Mouse (Mus musculus) limb, embryonic 14.5 days (tissue): ENCODE results near the gene Lingo2. TPM values are rescaled to one million over a fixed set of nuclear protein-coding genes. Genes with fewer than 3 reads are reported as not detected.

Source experiments
- ATAC-seq: fragments of 200-750 bp; cut with Nextera tagmentation; 2 replicates; pipeline ENCODE4 v1.8.0; 2017; ENCODE audit warnings: low read depth, moderate number of reproducible peaks, moderate TSS enrichment; ENCODE audit not compliant: low FRiP score
- DNase-seq: peaks from one replicate; pipeline ENCODE4 v3.0.0-alpha.2; 2015; ENCODE audit warnings: low spot score
- H3K27ac ChIP-seq: fragments of 300-500 bp; sonication (generic); replicated peaks from 2 replicates; pipeline ENCODE4 v1.5.1; 2014; ENCODE audit warnings: low read depth, mild to moderate bottlenecking, low read length, moderate library complexity, mixed read lengths
- H3K27me3 ChIP-seq: fragments of 300-500 bp; sonication (generic); 2 replicates; pipeline ENCODE4 v1.6.1; 2014; ENCODE audit warnings: low read length, mixed read lengths; ENCODE audit not compliant: control insufficient read depth, insufficient read depth
- H3K36me3 ChIP-seq: fragments of 300-500 bp; sonication (generic); 2 replicates; pipeline ENCODE4 v1.6.1; 2014; ENCODE audit warnings: mild to moderate bottlenecking, low read length, moderate library complexity, mixed read lengths; ENCODE audit not compliant: control insufficient read depth, insufficient read depth
- H3K4me1 ChIP-seq: fragments of 300-500 bp; sonication (generic); 2 replicates; pipeline ENCODE4 v1.6.1; 2014; ENCODE audit warnings: antibody characterized with exemption, low read length, mixed read lengths; ENCODE audit not compliant: control insufficient read depth, insufficient read depth
- H3K4me2 ChIP-seq: fragments of 300-500 bp; sonication (generic); replicated peaks from 2 replicates; pipeline ENCODE4 v1.6.1; 2014; ENCODE audit warnings: low read depth, mild to moderate bottlenecking, low read length, moderate library complexity; ENCODE audit not compliant: severe bottlenecking
- H3K4me3 ChIP-seq: fragments of 300-500 bp; sonication (generic); replicated peaks from 2 replicates; pipeline ENCODE4 v1.5.1; 2014; ENCODE audit warnings: low read length
- H3K9ac ChIP-seq: fragments of 300-500 bp; sonication (generic); 2 replicates; pipeline ENCODE4 v1.6.1; 2014; ENCODE audit warnings: mild to moderate bottlenecking, low read depth, low read length, moderate library complexity; ENCODE audit not compliant: severe bottlenecking
- H3K9me3 ChIP-seq: fragments of 300-500 bp; sonication (generic); 2 replicates; pipeline ENCODE4 v1.6.1; 2016; ENCODE audit warnings: low read length; ENCODE audit not compliant: control insufficient read depth
- POLR2A ChIP-seq: fragments of 200-500 bp; IDR thresholded peaks from 2 replicates; pipeline ENCODE4 v1.8.0; 2012; ENCODE audit warnings: inconsistent platforms, mild to moderate bottlenecking, moderate library complexity, borderline replicate concordance; ENCODE audit not compliant: insufficient read depth, insufficient read length; ENCODE audit errors: extremely low read depth
- WGBS: fragments of 180-500 bp; shearing (Covaris S2); extraction: QIAGEN DNeasy Blood & Tissue Kit; methylation state at CpG from one replicate; pipeline ENCODE4 v1.1.7; 2014; 5-methylcytosine and 5-hydroxymethylcytosine counted together
- polyA plus RNA-seq, 2 experiments: library from polyadenylated mRNA; depleted of rRNA in 1 of 2; stranded (reverse) in 1 of 2; unstranded in 1 of 2; fragments of >200 nt; fragmentation: Nextera tagmentation in 1 of 2; extraction: Ambion mirVana in 1 of 2; gene quantifications; 2 replicates each; pipeline versions ENCODE4 v1.2.1 to v1.2.3; 2012 to 2014

Lingo2 gene
- polyA plus RNA-seq, 2 experiments, result 0.89 to 4.3 TPM

- H3K4me1 ChIP-seq, result no peaks in the 10 kb centered on the region
- no peak for ATAC-seq
- WGBS, result 57% methylated on average over 2 of the region's 2 CpGs
- TF ChIP-seq POLR2A, result no peak
- no peaks in the 10 kb centered on the region for H3K9me3 ChIP-seq
- H3K4me3 ChIP-seq, result no peak overlapping the region
- H3K27ac ChIP-seq, result no peak overlapping the region
- no peak for DNase-seq
- H3K36me3 ChIP-seq, result no peaks in the 10 kb centered on the region
- no peak overlapping the region for H3K9ac ChIP-seq
- H3K4me2 ChIP-seq, result no peak overlapping the region
- no peaks in the 10 kb centered on the region for H3K27me3 ChIP-seq
These were observed 410.7 kb downstream of the Lingo2 start for GRCm38 (mm10) chr4:36540664-36541360.

- no peaks in the 10 kb centered on the region for H3K27me3 ChIP-seq
- no peak for DNase-seq
- no peak for TF ChIP-seq POLR2A
- H3K9me3 ChIP-seq, result no peaks in the 10 kb centered on the region
- no peak overlapping the region for H3K9ac ChIP-seq
- no peak overlapping the region for H3K27ac ChIP-seq
- H3K36me3 ChIP-seq, result no peaks in the 10 kb centered on the region
- H3K4me3 ChIP-seq, result no peak overlapping the region
- H3K4me1 ChIP-seq, result no peaks in the 10 kb centered on the region
- no peak overlapping the region for H3K4me2 ChIP-seq
- 71% methylated on average over 2 of the region's 2 CpGs for WGBS
- no peak for ATAC-seq
These were observed 417.7 kb downstream of the Lingo2 start for GRCm38 (mm10) chr4:36533895-36534294.

DNA sequence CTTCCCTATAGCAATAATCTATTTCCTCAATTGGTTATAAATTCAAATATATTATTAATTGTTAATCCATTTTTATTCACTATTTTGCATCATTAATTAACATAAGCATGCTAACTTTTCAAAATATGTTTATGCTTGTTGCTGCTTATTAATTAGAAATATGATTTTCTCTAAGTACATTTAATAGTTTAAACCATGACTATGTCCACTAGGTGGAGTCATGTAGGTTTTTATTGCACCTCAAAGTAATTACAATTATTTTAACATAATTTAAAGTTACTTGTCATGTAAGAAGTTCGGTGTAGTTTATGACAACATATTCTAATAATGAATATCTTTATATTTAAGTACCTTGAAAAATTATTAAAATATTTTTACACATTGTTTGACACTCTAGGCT is 461.3 kb downstream of the Lingo2 start:
- no peak overlapping the region for H3K27ac ChIP-seq
- H3K9ac ChIP-seq, result no peak overlapping the region
- 82% methylated on average over 1 of the region's 1 CpGs for WGBS
- no peak overlapping the region for H3K4me3 ChIP-seq
- no peaks in the 10 kb centered on the region for H3K4me1 ChIP-seq
- DNase-seq (no peak), ATAC-seq (no peak)
- H3K36me3 ChIP-seq, result no peaks in the 10 kb centered on the region
- no peak overlapping the region for H3K4me2 ChIP-seq
- no peaks in the 10 kb centered on the region for H3K9me3 ChIP-seq
- no peak for TF ChIP-seq POLR2A
- H3K27me3 ChIP-seq, result no peaks in the 10 kb centered on the region

DNA sequence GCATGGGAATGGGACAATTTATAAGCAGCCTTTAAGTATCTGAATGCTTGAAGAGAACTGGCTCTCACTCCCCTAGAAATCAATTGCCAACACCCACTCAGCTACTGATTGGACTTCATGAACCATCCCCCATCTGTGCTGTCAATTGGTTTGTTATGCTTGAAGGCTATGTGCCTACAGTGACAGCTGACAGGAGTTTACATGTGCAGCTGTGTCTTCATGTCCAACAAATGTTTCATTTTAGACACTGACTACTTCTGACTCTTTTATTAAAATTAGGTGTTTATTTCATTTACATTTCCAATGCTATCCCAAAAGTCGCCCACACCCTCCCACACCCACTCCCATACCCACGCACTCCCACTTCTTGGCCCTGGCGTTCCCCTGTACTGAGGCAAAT is 516.3 kb downstream of the Lingo2 start:
- H3K4me3 ChIP-seq, result no peak overlapping the region
- no peak overlapping the region for H3K27ac ChIP-seq
- H3K9ac ChIP-seq, result no peak overlapping the region
- no peaks in the 10 kb centered on the region for H3K4me1 ChIP-seq
- no peak for TF ChIP-seq POLR2A
- no peak for ATAC-seq
- 95% methylated on average over 3 of the region's 3 CpGs for WGBS
- H3K36me3 ChIP-seq, result no peaks in the 10 kb centered on the region
- no peak for DNase-seq
- H3K4me2 ChIP-seq, result no peak overlapping the region
- H3K27me3 ChIP-seq, result no peaks in the 10 kb centered on the region
- H3K9me3 ChIP-seq, result no peaks in the 10 kb centered on the region

- no peak for ATAC-seq
- no peaks in the 10 kb centered on the region for H3K36me3 ChIP-seq
- no peaks in the 10 kb centered on the region for H3K27me3 ChIP-seq
- no peak overlapping the region for H3K27ac ChIP-seq
- TF ChIP-seq POLR2A, result no peak
- H3K4me1 ChIP-seq, result no peaks in the 10 kb centered on the region
- H3K9ac ChIP-seq, result no peak overlapping the region
- DNase-seq, result no peak
- H3K9me3 ChIP-seq, result no peaks in the 10 kb centered on the region
- H3K4me3 ChIP-seq, result no peak overlapping the region
- H3K4me2 ChIP-seq, result no peak overlapping the region
- WGBS, result 45% methylated on average over 5 of the region's 5 CpGs
These were observed 525.4 kb downstream of the Lingo2 start for GRCm38 (mm10) chr4:36426192-36426591.
